Mouse (Mus musculus): Measurements from ENCODE around the gene Sv2a. TPM values are rescaled to one million over a fixed set of nuclear protein-coding genes. Genes with fewer than 3 reads are reported as not detected.

Gene Sv2a
- total and polyA plus RNA-seq, 3 experiments, result 3.6 to 14.1 (median 5.7) TPM

GRCm38 (mm10) chr3:96220765-96221639 lies 40.1 kb downstream of the Sv2a start, which contains the start of the genes Hist2h2ac and Hist2h2be:
Gene Hist2h2ac (minus strand): TSS chr3:96220880.
Gene Hist2h2be (plus strand): TSS chr3:96221119.
- DNase-seq, result peak; percentile 95

GRCm38 (mm10) chr3:96221640-96222038 lies 40.7 kb downstream of the Sv2a start:
- no peak for DNase-seq

DNA sequence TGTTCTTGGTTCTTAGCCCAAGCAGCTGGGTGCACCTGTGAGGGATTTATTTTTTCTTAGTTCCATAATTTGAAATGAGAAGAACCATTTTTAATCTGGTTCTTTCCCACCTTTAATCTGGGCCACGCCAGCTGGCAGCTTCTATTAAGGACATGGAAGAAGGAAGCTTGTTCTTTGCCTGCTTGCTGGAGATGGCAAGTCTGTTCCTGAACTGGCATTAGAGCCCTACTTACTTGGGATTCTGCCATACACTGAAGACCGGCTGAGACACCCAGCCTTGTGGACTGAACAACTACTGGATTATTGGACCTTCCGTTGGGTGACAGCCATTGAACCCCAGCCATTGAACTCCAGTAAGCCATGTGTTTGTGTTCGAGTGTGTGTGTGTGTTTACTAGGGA lies 41.8 kb downstream of the Sv2a start:
- DNase-seq, result no peak

- DNase-seq, result no peak
These were observed 44.5 kb downstream of the Sv2a start for GRCm38 (mm10) chr3:96225421-96225820.

DNA sequence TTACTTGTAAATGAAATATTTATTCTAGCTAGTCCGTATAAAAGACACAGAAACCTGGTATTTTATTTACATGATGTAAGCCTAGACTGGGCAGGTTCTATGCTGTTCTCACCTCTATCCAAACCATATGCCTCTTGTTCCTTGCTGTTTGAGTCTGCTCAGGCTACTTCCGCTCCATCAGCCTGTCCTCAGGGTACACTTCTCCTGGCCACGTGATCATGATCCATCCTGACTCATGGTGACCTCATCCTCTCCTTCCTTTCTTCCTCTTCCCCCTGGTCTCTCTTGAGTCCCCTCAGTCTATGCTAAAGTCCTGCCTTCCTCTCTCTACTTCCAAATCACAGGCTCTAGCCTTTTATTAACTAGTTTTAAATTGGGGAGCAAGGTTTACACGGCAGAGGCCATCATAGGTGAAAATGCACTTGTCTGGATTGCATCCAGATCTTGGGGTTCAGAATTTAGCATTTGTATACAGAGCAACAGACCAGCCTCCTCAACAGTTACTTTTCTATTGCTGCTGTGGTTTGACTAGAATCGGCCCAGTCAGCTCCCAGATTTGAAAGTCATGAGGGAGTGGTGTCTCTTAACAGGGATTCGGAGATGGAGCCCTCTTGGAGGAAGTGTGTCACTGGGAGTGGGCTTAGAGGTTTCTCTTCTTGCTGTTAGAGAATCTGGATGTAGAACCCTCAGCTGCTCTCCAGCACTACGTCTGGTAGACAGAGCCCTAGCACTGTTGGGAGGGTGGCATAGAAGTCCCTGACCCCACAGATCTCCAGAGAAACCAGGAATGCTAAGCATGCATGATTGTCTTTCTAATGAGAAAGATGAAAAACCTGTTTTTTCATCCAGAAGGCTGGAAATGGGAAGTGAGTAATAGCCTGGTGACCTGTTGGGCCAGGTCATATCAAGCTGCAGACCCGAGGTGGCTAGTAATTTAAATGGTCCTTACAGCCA lies 46.0 kb downstream of the Sv2a start:
- peak; percentile 60 for DNase-seq

GRCm38 (mm10) chr3:96228828-96229227 lies 47.9 kb downstream of the Sv2a start:
- DNase-seq, result peak; percentile 63

- DNase-seq, result no peak
These were observed 49.5 kb downstream of the Sv2a start for GRCm38 (mm10) chr3:96230404-96230803.

DNA sequence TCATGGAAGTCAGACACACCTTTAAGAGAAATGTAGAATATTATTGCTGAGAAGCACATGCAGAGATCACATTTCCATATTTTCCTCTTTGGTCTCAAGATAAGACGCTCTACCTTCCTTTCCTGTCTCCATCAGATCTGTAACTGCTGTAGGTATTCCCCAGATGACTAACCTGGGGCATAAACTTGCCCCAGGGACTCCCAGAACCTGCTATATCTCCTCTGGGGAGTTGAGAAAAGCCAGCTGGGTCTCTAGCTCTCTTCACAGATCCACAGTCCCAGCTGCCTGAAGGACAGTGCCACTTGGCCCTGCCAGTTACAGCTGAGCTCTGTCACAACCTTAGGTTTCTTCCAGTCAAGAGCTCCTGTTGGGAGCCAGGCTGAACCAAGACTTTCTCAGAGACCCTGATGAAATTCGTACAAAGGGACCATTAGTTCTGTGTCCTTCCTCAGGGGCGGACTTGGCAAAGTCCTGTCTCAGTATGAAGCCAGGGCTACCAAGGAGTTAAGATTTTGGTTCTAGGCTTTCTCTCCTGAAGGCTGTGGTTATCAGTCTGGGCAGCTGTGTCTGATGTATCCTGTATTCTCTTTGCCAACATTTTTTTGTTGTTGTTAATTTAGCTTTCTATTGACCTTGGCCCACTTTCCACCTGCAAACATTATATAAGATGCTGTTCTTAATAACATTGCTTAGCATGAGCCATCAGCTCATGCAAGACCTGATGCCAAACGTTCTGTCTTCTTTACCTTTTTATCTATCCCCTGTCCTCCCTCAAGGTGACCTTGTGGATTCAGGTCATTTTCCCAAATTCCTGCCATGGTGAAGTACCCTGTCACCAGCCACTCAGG lies 50.2 kb downstream of the Sv2a start:
- DNase-seq, result peak; percentile 48

- DNase-seq, result no peak
These were observed 50.8 kb downstream of the Sv2a start for GRCm38 (mm10) chr3:96231758-96232120.

GRCm38 (mm10) chr3:96234914-96235313 lies 54.0 kb downstream of the Sv2a start:
- DNase-seq, result no peak

DNA sequence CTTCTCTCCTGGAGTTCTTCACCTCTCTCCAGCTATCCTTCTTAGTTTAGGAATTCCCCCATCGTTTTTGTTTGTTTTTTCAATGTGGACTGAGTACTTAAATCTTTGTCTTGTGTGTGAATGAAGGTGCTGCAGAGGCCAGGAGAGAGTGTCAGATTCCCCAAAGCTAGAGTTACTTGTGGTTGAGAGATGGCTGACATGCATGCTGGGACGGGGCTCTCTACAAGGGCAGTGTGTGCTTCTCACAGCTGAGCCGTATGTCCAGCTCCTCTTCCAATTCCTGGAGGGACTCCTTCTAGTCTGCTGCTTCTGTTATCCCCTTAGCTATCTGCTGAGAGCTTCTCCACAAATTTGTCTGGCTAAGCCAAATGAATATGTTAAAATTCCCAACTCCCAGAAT lies 54.9 kb downstream of the Sv2a start:
- DNase-seq, result no peak

DNA sequence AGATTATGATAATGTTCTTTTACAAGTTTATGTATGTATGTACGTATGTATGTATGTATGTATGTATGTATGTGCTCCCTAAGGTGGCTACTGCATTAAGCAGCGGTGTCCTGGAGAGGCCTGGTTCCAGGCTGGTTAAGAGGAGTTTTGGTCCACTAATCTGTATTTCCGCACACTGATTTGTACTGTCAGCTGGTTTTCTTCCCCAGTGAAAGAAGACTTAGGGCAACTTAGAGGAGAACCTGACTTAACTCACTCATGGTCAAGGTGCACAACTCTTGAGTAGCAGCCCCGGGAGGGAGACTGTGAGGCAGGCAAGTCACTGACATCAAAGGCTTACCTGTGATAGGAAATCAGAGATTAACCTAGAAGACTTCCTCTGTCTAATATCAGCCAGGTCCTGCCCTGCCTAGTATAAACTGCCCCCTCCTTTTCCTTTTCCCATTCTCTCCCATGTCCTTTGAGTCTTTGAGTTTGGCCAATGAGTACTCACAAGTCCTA lies 55.9 kb downstream of the Sv2a start:
- no peak for DNase-seq

- no peak for DNase-seq
These were observed 56.5 kb downstream of the Sv2a start for GRCm38 (mm10) chr3:96237335-96237903.

DNA sequence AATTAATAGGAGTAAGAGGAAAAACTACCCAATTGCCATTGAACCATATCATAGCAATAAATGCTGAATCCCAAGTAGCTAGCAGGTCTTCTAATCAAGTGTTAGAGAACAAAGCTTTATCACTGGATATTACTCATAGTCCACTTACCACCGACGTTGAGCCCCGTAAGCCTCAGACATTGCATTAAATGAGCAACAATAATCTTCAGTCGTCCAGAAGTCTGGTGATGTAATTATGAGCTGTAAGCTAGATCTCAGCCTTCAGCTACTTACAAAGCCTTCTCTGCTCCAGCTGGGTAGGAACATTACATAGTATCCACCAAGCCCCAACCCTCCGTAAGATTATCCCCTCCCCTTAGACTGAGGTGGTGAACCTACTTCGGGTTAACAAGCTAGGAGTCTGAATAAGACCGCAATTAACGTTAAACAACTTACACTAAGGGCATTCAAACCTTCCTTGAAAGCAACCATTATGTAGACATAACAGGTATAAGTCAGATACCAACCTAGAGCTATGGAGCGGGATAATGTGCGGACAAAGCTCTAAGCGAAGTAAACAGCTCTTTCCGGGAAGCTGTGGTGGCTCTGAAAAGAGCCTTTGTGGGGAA lies 57.1 kb downstream of the Sv2a start:
- no peak for DNase-seq

DNA sequence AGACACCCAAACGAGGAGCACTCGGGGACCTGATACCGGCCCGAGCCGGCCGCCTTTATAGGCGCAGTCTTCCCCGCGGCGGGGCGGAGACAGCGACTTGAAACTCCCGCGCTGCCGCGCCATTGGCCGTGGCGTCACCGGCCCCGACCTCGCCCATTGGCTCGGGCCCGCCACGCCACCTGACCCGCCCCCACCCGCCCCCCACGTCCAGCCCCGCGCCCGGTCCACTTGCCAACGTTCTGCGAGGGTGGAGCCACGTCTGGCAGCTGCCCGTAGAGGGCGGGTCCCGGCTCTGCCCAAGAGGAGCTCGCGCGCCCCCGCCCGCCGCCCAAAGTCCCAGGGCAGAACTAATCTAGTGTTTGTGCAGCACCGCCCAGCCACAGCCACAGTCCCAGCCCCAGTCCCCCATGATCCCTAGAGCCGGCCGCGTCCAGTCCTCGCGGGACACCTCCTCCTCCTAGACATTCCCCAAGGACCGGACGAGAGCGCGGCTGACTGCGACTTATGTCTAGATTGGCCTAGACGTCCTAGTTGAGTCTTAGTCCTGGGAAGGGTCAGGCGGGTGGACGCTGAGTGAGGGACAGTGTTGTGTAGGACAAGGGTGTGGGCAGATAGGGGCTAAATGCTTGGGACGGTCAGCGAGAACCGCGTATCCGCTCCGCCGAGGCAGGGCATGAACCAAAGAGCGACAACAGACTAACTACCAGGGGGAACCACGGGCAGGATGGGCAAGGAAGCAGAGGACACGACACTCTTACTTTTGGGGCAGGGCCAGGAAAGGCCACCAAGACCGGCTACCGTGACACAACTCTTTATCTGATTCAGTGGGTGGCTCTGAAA lies 58.2 kb downstream of the Sv2a start, which contains the start of gene Hist2h3c2:
Gene Hist2h3c2, minus strand, starts transcription at position 174 of the 840 bp plus-strand sequence.
- peak; percentile 77 for DNase-seq

DNA sequence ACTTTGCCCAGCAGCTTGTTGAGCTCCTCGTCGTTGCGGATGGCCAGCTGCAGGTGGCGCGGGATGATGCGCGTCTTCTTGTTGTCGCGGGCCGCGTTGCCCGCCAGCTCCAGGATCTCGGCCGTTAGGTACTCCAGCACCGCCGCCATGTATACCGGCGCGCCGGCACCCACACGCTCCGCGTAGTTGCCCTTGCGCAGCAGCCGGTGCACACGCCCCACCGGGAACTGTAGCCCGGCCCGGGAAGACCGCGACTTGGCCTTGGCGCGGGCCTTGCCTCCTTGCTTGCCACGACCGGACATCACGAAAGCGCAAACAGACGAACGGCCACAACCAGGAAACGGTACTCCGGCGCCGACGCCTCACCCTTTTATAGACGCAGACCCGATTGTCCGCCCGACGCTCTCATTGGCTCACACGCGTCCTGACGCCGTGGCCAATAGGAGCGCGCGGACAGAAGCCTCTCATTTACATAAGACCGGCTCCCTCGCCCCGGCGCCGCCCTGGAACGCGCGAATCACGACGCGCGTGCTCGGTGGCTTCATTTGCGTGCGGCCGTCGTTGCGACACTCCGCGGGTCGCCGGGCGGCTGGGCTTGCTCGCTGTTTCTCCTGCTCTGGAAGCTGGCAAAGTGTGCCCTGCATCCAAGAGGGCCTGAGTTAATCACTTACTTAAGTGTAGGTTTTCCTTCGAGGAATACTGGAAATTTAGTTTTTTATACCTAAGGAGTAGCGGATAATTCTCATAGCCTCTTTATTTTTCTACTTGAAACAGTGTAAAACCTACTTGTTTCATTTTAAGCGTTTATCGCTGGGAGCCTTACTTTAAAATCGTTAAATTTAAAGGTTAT lies 59.2 kb downstream of the Sv2a start, which contains the start of gene Hist2h2aa2:
Gene Hist2h2aa2, minus strand, starts transcription at position 328 of the 850 bp plus-strand sequence.
- DNase-seq, result peak; percentile 100

- DNase-seq, result no peak
These were observed 59.8 kb downstream of the Sv2a start for GRCm38 (mm10) chr3:96240799-96241197.

- no peak for DNase-seq
These were observed 63.1 kb downstream of the Sv2a start for GRCm38 (mm10) chr3:96243921-96244572.
